Mouse (Mus musculus): Measurements from ENCODE around the gene Enc1. TPM values are rescaled to one million over a fixed set of nuclear protein-coding genes. Genes with fewer than 3 reads are reported as not detected.

Enc1 gene
- total and polyA plus RNA-seq, 3 experiments: 3.7 to 7.0 (median 6.4) TPM

- Histone ChIP-seq H3K27me3 (replicated peaks) (no peaks in the 10 kb centered on the region), H3K79me2 (replicated peaks; ENCODE audit: control insufficient read depth, extremely low read depth, insufficient read depth, poor library complexity, severe bottlenecking) (no peaks in the 10 kb centered on the region), H3K4me3 (replicated peaks in 1 of 3; ENCODE audit: low read depth in 2 of 3, low read length in 2 of 3, poor library complexity in 1 of 3) (no peak overlapping the region), H3K4me1 (ENCODE audit: control insufficient read depth in 1 of 2, insufficient read depth in 2 of 2) (no peaks in the 10 kb centered on the region), H3K27ac (ENCODE audit: insufficient read depth, low read depth) (no peak overlapping the region), H3K9me3 (replicated peaks; ENCODE audit: low read length) (peaks cover 6% of the 10 kb centered on the region), H3K36me3 (replicated peaks in 1 of 2; ENCODE audit: control insufficient read depth in 1 of 2, insufficient read depth in 1 of 2, low read length in 1 of 2) (peaks cover 0 to 28% of the 10 kb centered on the region in 2 experiments), H3K9ac (ENCODE audit: insufficient read depth, low read depth) (no peak overlapping the region), H3K4me2 (ENCODE audit: insufficient read depth, low read depth, poor library complexity, severe bottlenecking) (no peak overlapping the region)
- DNase-seq (ENCODE audit: extremely low read depth): no peak
- TF ChIP-seq NELFE (IDR thresholded peaks at IDR 0.05; ENCODE audit: low read depth, low read length) (no peak), E2F4 (IDR thresholded peaks at IDR 0.05; ENCODE audit: insufficient replicate concordance, low read depth, low read length) (no peak), MXI1 (IDR thresholded peaks at IDR 0.05; ENCODE audit: low read depth, low read length) (no peak), SMC3 (IDR thresholded peaks at IDR 0.05; ENCODE audit: low read depth, low read length) (no peak), UBTF (IDR thresholded peaks at IDR 0.05; ENCODE audit: low read depth, low read length) (no peak), MEF2A (IDR thresholded peaks at IDR 0.05; ENCODE audit: borderline replicate concordance, low read depth, low read length) (no peak), CTCF (conservative IDR thresholded peaks at IDR 0.05 in 1 of 2, IDR thresholded peaks at IDR 0.05 in 1 of 2; ENCODE audit: low read depth in 2 of 2, low read length in 2 of 2) (no peak), USF1 (IDR thresholded peaks at IDR 0.05; ENCODE audit: low read depth, low read length) (no peak), SIN3A (IDR thresholded peaks at IDR 0.05; ENCODE audit: low read length) (no peak), PAX5 (IDR thresholded peaks at IDR 0.05; ENCODE audit: low read length) (no peak), NRF1 (IDR thresholded peaks at IDR 0.05; ENCODE audit: low read depth, low read length) (no peak), BHLHE40 (IDR thresholded peaks at IDR 0.05; ENCODE audit: low read depth, low read length) (no peak), JUN (IDR thresholded peaks at IDR 0.05; ENCODE audit: insufficient read depth, low read depth, low read length) (no peak), ZKSCAN1 (IDR thresholded peaks at IDR 0.05; ENCODE audit: borderline replicate concordance, low read depth, low read length) (no peak), ZNF384 (IDR thresholded peaks at IDR 0.05; ENCODE audit: low read depth, low read length) (no peak), MAFK (IDR thresholded peaks at IDR 0.05; ENCODE audit: insufficient replicate concordance, low read length) (no peak), ZMIZ1 (IDR thresholded peaks at IDR 0.05; ENCODE audit: low read depth, low read length) (no peak), IRF4 (IDR thresholded peaks at IDR 0.05; ENCODE audit: low read depth, low read length) (no peak), MAZ (IDR thresholded peaks at IDR 0.05; ENCODE audit: low read depth, low read length) (no peak)
- dilution Hi-C loops (cut with MboI; ENCODE audit: extremely low pct_ligation_motif_present, extremely low pct_unique_long_range_greater_than_20kb, low sequenced_read_pairs) (no loop called here), in situ Hi-C loops (cut with MboI; ENCODE audit: low pct_ligation_motif_present, low pct_unique_long_range_greater_than_20kb, low sequenced_read_pairs) (no loop called here)
These were observed 13.1 kb upstream of the Enc1 start for GRCm38 (mm10) chr13:97227795-97228194.

GRCm38 (mm10) chr13:97230101-97230500 lies 10.8 kb upstream of the Enc1 start:
- dilution Hi-C loops (cut with MboI; ENCODE audit: extremely low pct_ligation_motif_present, extremely low pct_unique_long_range_greater_than_20kb, low sequenced_read_pairs): no loop called here
- Histone ChIP-seq H3K36me3 (replicated peaks in 1 of 2; ENCODE audit: control insufficient read depth in 1 of 2, insufficient read depth in 1 of 2, low read length in 1 of 2) (peaks cover 0 to 17% of the 10 kb centered on the region in 2 experiments), H3K9me3 (replicated peaks; ENCODE audit: low read length) (peaks cover 6% of the 10 kb centered on the region), H3K9ac (ENCODE audit: insufficient read depth, low read depth) (no peak overlapping the region), H3K4me1 (ENCODE audit: control insufficient read depth in 1 of 2, insufficient read depth in 2 of 2) (peaks cover 0 to 5% of the 10 kb centered on the region in 2 experiments; a peak in 1 of 4 replicates), H3K27me3 (replicated peaks) (no peaks in the 10 kb centered on the region), H3K79me2 (replicated peaks; ENCODE audit: control insufficient read depth, extremely low read depth, insufficient read depth, poor library complexity, severe bottlenecking) (no peaks in the 10 kb centered on the region), H3K4me3 (replicated peaks in 1 of 3; ENCODE audit: low read depth in 2 of 3, low read length in 2 of 3, poor library complexity in 1 of 3) (no peak overlapping the region), H3K4me2 (ENCODE audit: insufficient read depth, low read depth, poor library complexity, severe bottlenecking) (no peak overlapping the region), H3K27ac (ENCODE audit: insufficient read depth, low read depth) (no peak overlapping the region)
- in situ Hi-C loops (cut with MboI; ENCODE audit: low pct_ligation_motif_present, low pct_unique_long_range_greater_than_20kb, low sequenced_read_pairs): loop anchor here (5.0 to 10.0 kb wide), 2 partner anchors 375 to 707 kb away; no protein-coding TSS in a partner anchor
- TF ChIP-seq MAZ (IDR thresholded peaks at IDR 0.05; ENCODE audit: low read depth, low read length): no peak
- no peak for DNase-seq (ENCODE audit: extremely low read depth)

Measured in CH12.LX (cell line).